Mouse (Mus musculus): Measurements from ENCODE around the gene Mmrn2. TPM values are rescaled to one million over a fixed set of nuclear protein-coding genes. Genes with fewer than 3 reads are reported as not detected.

The Mmrn2 gene
- total RNA-seq, 2 experiments from 2014 or later = 16.6 to 20.1 TPM

GRCm38 (mm10) chr14:34447659-34448058, 72.4 kb downstream of the Mmrn2 start:
- no peak for DNase-seq
- intact Hi-C loops (cut with DNase I; ENCODE audit: low total_unique reads) = no loop called here

DNA sequence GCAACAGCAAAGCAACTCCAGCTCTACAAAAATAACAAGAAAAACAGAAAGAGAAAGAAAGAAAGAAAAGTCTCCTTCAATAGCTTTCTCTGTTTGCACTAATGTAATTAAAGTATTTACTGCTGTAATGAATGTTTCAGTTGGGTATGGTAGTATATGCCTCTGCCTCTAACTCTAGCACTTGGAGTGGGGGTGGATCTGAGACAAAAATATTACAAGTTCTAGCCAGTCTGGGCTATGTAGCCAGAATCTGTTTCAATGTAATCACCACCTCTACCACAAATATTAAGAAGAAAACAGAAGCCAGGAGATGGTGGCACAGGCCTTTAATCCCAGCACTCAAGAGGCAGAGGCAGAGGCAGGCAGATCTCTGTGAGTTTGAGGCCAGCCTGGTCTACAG, 73.1 kb downstream of the Mmrn2 start:
- intact Hi-C loops (cut with DNase I; ENCODE audit: low total_unique reads) = no loop called here
- no peak for DNase-seq

DNA sequence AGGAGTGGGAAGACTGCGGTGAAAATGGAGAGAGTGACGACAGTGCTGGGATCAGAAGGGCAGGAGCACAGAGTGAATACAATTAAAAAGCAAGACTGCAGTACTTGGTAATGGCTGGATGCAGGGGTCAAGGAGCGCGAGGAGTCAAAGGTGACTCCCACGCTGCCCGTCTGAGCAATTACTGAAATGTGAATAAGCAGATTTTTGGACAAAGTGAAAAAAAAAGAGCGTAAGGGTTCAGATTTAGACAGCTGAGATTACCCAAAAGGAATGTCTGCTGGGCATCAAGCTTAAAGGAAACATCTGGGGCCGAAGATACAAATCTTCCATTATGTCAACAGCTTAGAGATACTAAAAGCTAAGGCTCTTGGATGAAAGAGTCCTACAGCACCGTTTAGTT, 74.5 kb downstream of the Mmrn2 start:
- DNase-seq = no peak
- intact Hi-C loops (cut with DNase I; ENCODE audit: low total_unique reads) = loop anchor here (10.0 kb wide), 1 partner anchor 95 kb away; no protein-coding TSS in a partner anchor

DNA sequence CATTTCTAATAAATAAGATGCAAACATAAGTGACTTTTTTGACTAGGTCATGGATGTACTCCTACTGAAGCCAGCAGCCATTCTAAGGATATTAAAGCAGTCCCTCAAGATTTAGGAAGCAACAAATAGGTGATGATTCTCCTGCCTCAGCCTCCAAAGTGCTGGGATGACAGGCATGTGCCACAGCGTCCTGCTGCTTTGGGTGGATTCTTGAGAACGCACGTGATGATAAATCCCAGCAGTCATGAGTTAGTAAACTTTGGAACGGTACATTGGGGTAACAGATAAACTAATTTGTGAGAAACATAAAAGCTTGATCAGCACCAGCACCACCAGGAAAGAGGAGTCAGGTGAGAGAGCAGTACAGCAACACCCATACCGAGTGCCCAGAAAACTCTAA, 75.2 kb downstream of the Mmrn2 start:
- intact Hi-C loops (cut with DNase I; ENCODE audit: low total_unique reads) = loop anchor here (10.0 kb wide), 1 partner anchor 94 kb away; no protein-coding TSS in a partner anchor
- no peak for DNase-seq

DNA sequence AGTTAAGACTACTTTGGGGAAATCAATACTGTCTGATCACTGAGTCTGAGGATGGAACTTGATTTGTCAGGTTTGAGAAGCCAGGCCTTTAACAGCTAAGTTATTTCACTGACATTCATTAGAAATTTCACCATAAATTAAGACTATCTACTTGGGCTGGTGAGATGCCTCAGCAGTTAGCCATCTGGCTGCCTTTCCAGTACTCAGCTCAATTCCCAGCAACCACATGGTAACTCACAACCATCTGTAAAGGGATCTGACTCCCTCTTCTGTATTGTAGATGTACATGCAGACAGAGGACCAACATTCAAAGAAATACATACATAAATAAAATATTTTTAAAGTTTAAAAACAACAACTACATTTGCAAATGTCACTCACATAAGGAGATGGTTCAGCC, 76.6 kb downstream of the Mmrn2 start:
- intact Hi-C loops (cut with DNase I; ENCODE audit: low total_unique reads) = loop anchor here (10.0 kb wide), 1 partner anchor 93 kb away; no protein-coding TSS in a partner anchor
- DNase-seq = no peak

DNA sequence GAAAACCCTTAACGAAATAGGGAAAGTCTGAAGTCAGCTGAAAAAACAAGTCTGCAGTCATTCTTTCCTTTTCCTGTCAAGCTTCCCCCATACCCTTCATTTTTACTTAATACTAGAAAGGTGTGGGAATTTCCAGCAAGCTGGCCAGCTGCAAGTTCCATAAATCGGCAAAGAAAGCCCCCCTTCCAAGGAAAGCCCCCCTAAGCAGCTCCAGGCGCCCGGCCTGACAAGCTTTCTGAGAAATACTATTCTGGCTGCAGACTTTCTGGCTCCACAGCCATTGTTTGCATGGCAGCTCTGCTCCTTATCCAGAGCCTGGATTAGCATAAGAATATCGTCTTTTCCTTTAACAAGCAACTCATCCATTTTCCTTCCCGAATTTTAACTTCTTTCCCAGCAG, 78.4 kb downstream of the Mmrn2 start:
- intact Hi-C loops (cut with DNase I; ENCODE audit: low total_unique reads) = loop anchor here (10.0 kb wide), 1 partner anchor 91 kb away; no protein-coding TSS in a partner anchor
- DNase-seq = no peak

Other genes with a start within 250 kb of the Mmrn2 start
- gene Npy4r, start 223.0 kb upstream of the Mmrn2 start, total RNA-seq (2021) = under 1 TPM; 0.09 to 0.23 TPM
- gene Gprin2, start 173.8 kb upstream of the Mmrn2 start, total RNA-seq (2021) = under 1 TPM; 0.16 to 0.86 TPM
- under 1 TPM; 0.78 to 0.82 TPM for gene Syt15, start 155.9 kb upstream of the Mmrn2 start, total RNA-seq (2021)
- 1 to 10 TPM; 6.8 to 7.0 TPM for gene Shld2, start 65.0 kb upstream of the Mmrn2 start, total RNA-seq (2021)
- gene Glud1, start 64.7 kb upstream of the Mmrn2 start, total RNA-seq (2021) = 100 to 1,000 TPM; 110 to 129 TPM
- gene Fam25c, start 20.0 kb upstream of the Mmrn2 start, total RNA-seq (2021) = under 1 TPM in 1 of 2 experiments, not detected in 1; 0.66 TPM
- 1 to 10 TPM; 3.0 to 9.9 TPM for gene Sncg, start 676 bp upstream of the Mmrn2 start, total RNA-seq (2021)
- 10 to 100 TPM; 65.3 to 69.9 TPM for gene Bmpr1a, start 127.9 kb downstream of the Mmrn2 start, total RNA-seq (2021)
- gene 9230112D13Rik, start 147.3 kb downstream of the Mmrn2 start, total RNA-seq (2021) = not detected
- 1,000 to 10,000 TPM; 1,741 to 1,856 TPM for gene Ldb3, start 213.2 kb downstream of the Mmrn2 start, total RNA-seq (2021)
- not detected for gene Opn4, start 224.7 kb downstream of the Mmrn2 start, total RNA-seq (2021)

Data from gastrocnemius, postnatal 14 days (tissue).